Mouse (Mus musculus) small intestine, adult 2 months (tissue): ENCODE measurements at regions not wholly inside any gene's neighbourhood (a gene's known extent, or its start where the extent isn't known, plus 50 kb on each side); places are given as distances from the start of the nearest gene placed in this dataset.

Source experiments
- H3K27ac ChIP-seq: fragments of 200-500 bp; 2 replicates; pipeline ENCODE4 v1.5.1; 2012; ENCODE audit warnings: low read depth, low read length, control low read depth, inconsistent platforms; ENCODE audit not compliant: insufficient read depth
- H3K27me3 ChIP-seq: fragments of 200-500 bp; 2 replicates; pipeline ENCODE4 v1.6.1; 2012; ENCODE audit warnings: mild to moderate bottlenecking, moderate library complexity, low read length, inconsistent platforms; ENCODE audit not compliant: control insufficient read depth, insufficient read depth
- H3K36me3 ChIP-seq: fragments of 200-500 bp; 2 replicates; pipeline ENCODE4 v1.6.1; 2012; ENCODE audit warnings: mild to moderate bottlenecking, low read length, control low read depth, inconsistent platforms; ENCODE audit not compliant: control insufficient read depth, insufficient read depth
- H3K4me1 ChIP-seq: fragments of 200-500 bp; 2 replicates; pipeline ENCODE4 v1.6.1; 2012; ENCODE audit warnings: low read length, inconsistent platforms, mixed read lengths; ENCODE audit not compliant: control insufficient read depth, insufficient read depth, insufficient read length
- H3K4me3 ChIP-seq: fragments of 200-500 bp; 2 replicates; pipeline ENCODE4 v1.5.1; 2012; ENCODE audit warnings: low read depth, mild to moderate bottlenecking, control low read depth, inconsistent platforms, low read length, moderate library complexity
- CTCF ChIP-seq: fragments of 200-500 bp; IDR thresholded peaks from 2 replicates; pipeline ENCODE4 v1.5.1; 2012; ENCODE audit warnings: low read depth, mild to moderate bottlenecking, control low read depth, inconsistent platforms, low read length, moderate library complexity, mixed read lengths; ENCODE audit not compliant: insufficient replicate concordance, insufficient read length; ENCODE audit errors: extremely low read depth
- POLR2A ChIP-seq: fragments of 200-500 bp; IDR thresholded peaks from 2 replicates; pipeline ENCODE4 v1.6.1; 2012; ENCODE audit warnings: low read depth, mild to moderate bottlenecking, control low read depth, inconsistent platforms, low read length, moderate library complexity
- WGBS: fragments of 180-500 bp; shearing (Covaris S2); methylation state at CpG from one replicate; pipeline ENCODE4 v1.1.7; 2018; 5-methylcytosine and 5-hydroxymethylcytosine counted together

DNA sequence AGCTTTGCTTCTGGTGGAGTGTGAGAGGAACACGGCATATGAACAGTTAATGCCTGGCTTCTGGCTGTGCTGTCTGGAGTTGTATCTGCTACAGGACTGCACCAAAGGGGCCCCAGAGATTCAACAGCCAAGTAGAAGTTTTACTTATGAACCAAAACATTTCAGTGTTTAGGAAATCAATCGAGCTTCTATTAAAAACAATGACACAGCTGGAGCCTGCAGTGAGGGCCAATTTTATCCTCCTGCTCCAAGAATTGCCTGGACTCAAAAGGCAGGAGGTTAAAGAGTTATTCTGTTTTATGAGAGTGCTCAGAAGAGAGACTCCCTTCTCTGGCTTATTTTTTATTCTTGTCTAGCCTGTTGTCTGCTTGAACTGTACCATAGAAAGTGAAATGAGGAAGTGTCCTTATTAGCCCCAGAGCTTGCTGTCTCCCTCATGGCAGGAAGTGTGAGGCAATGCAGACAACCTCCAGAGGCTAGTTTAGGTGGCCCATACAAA is 269.1 kb downstream of the Gm11232 start:
- TF ChIP-seq POLR2A (no peak), CTCF (no peak)
- Histone ChIP-seq H3K4me1 (no peaks in the 10 kb centered on the region), H3K4me3 (no peak overlapping the region), H3K27me3 (no peaks in the 10 kb centered on the region), H3K36me3 (no peaks in the 10 kb centered on the region), H3K27ac (no peak overlapping the region)
- 30% methylated on average over 2 of the region's 2 CpGs for WGBS

GRCm38 (mm10) chr4:71488059-71488458 is 269.7 kb downstream of the Gm11232 start:
- Histone ChIP-seq H3K4me3 (no peak overlapping the region), H3K4me1 (no peaks in the 10 kb centered on the region), H3K36me3 (no peaks in the 10 kb centered on the region), H3K27ac (no peak overlapping the region), H3K27me3 (no peaks in the 10 kb centered on the region)
- TF ChIP-seq POLR2A (no peak), CTCF (no peak)
- WGBS = 92% methylated on average over 9 of the region's 9 CpGs

- TF ChIP-seq POLR2A (no peak), CTCF (no peak)
- 73% methylated on average over 2 of the region's 2 CpGs for WGBS
- H3K36me3 ChIP-seq = no peaks in the 10 kb centered on the region
- no peaks in the 10 kb centered on the region for H3K27me3 ChIP-seq
- no peak overlapping the region for H3K4me3 ChIP-seq
- H3K27ac ChIP-seq = no peak overlapping the region
- H3K4me1 ChIP-seq = no peaks in the 10 kb centered on the region
Measured at GRCm38 (mm10) chr4:71480960-71481359, 276.8 kb downstream of the Gm11232 start.

- H3K36me3 ChIP-seq = no peaks in the 10 kb centered on the region
- H3K27ac ChIP-seq = no peak overlapping the region
- no peak overlapping the region for H3K4me3 ChIP-seq
- H3K4me1 ChIP-seq = no peaks in the 10 kb centered on the region
- H3K27me3 ChIP-seq = no peaks in the 10 kb centered on the region
- TF ChIP-seq POLR2A (no peak), CTCF (no peak)
Measured at GRCm38 (mm10) chr4:71470580-71470979, 287.2 kb downstream of the Gm11232 start.

DNA sequence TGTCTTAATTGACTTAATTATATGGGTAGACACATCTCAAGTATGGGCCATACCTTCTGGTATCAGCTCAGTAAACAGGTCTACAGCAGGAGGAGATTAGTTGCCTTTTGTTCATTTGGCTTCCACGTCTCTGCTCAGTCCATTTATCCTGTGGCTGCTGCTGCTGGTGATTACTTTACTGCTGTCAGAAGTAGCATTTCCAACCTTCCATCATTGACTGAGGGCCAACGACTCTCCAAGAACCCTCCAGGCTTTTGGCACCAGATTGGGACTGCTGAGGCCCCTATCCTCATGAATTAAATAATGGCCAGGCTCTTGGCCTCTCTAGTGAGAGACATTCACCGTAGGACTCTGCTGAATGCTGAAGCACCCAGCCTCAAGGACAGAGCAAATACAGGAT is 303.0 kb downstream of the Gm11232 start:
- H3K27ac ChIP-seq = no peak overlapping the region

DNA sequence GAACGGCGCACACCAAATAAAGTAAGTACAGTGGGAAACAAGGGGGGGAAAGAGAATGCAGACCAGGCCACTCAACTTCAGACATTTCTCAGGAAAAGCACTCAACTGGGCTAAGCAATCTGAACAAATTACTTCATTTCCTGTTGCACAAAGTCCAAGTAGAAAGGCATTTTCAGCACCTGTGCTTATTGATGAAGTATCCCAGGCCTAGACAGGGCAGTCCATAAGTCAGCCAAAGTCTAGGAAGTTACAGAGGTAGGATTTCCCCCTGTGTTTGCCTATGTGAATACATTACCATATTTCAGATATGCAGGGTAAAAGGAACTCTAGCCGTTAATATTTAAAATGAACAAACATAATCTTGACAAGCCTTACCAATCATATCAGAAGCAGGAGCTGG is 304.3 kb downstream of the Gm11232 start:
- no peaks in the 10 kb centered on the region for H3K36me3 ChIP-seq
- H3K27ac ChIP-seq = no peak overlapping the region
- no peak overlapping the region for H3K4me3 ChIP-seq
- WGBS = 66% methylated on average over 3 of the region's 3 CpGs
- H3K27me3 ChIP-seq = no peaks in the 10 kb centered on the region
- H3K4me1 ChIP-seq = peaks cover 3% of the 10 kb centered on the region; the same call in 1 of the 2 replicates
- no peak for TF ChIP-seq CTCF
- TF ChIP-seq POLR2A = no peak

More for the DNA sequence above, 303.0 kb downstream of the Gm11232 start:
- no peaks in the 10 kb centered on the region for H3K27me3 ChIP-seq
- no peak overlapping the region for H3K4me3 ChIP-seq
- H3K36me3 ChIP-seq = no peaks in the 10 kb centered on the region
- H3K4me1 ChIP-seq = peaks cover 3% of the 10 kb centered on the region; the same call in 1 of the 2 replicates
- 56% methylated on average over 3 of the region's 3 CpGs for WGBS
- TF ChIP-seq CTCF (no peak), POLR2A (no peak)

GRCm38 (mm10) chr4:71446461-71446860 is 311.3 kb downstream of the Gm11232 start:
- H3K4me1 ChIP-seq = no peaks in the 10 kb centered on the region
- no peak overlapping the region for H3K4me3 ChIP-seq
- TF ChIP-seq POLR2A (no peak), CTCF (no peak)
- 80% methylated on average over 2 of the region's 2 CpGs for WGBS
- H3K27me3 ChIP-seq = no peaks in the 10 kb centered on the region
- H3K27ac ChIP-seq = no peak overlapping the region
- H3K36me3 ChIP-seq = no peaks in the 10 kb centered on the region
